Mouse (Mus musculus) intestine, embryonic 15.5 days (tissue): Measurements from ENCODE around the gene Rab1b. TPM values are rescaled to one million over a fixed set of nuclear protein-coding genes. Genes with fewer than 3 reads are reported as not detected.
A peak's percentile ranks its signal among the peaks of the same experiment; 100 is the strongest.

Experiments used
- ATAC-seq: fragments of 200-750 bp; cut with Nextera tagmentation; 2 replicates; pipeline ENCODE4 v1.8.0; 2017; ENCODE audit warnings: moderate TSS enrichment, moderate library complexity
- H3K27ac ChIP-seq: fragments of 300-500 bp; sonication (generic); 2 replicates; pipeline ENCODE4 v1.5.1; 2015; ENCODE audit warnings: mild to moderate bottlenecking, inconsistent platforms
- H3K27me3 ChIP-seq: fragments of 300-500 bp; sonication (generic); replicated peaks from 2 replicates; pipeline ENCODE4 v1.6.1; 2015; ENCODE audit warnings: inconsistent platforms
- H3K36me3 ChIP-seq: fragments of 300-500 bp; sonication (generic); 2 replicates; pipeline ENCODE4 v1.6.1; 2015; ENCODE audit warnings: inconsistent platforms
- H3K4me1 ChIP-seq: fragments of 300-500 bp; sonication (generic); replicated peaks from 2 replicates; pipeline ENCODE4 v1.6.1; 2015; ENCODE audit warnings: inconsistent platforms
- H3K4me2 ChIP-seq: fragments of 300-500 bp; sonication (generic); replicated peaks from 2 replicates; pipeline ENCODE4 v1.6.1; 2015; ENCODE audit warnings: mild to moderate bottlenecking, inconsistent platforms
- H3K4me3 ChIP-seq: fragments of 300-500 bp; sonication (generic); replicated peaks from 2 replicates; pipeline ENCODE4 v1.5.1; 2015; ENCODE audit warnings: inconsistent platforms
- H3K9ac ChIP-seq: fragments of 300-500 bp; sonication (generic); 2 replicates; pipeline ENCODE4 v1.6.1; 2015; ENCODE audit warnings: inconsistent platforms
- H3K9me3 ChIP-seq: fragments of 300-500 bp; sonication (generic); 2 replicates; pipeline ENCODE4 v1.6.1; 2016; ENCODE audit warnings: inconsistent platforms
- WGBS: fragments of 180-500 bp; shearing (Covaris S2); methylation state at CpG from one replicate; pipeline ENCODE4 v1.1.7; 2015; 5-methylcytosine and 5-hydroxymethylcytosine counted together
- polyA plus RNA-seq: library from polyadenylated mRNA; unstranded; fragments of >200 nt; fragmentation: Nextera tagmentation; extraction: Ambion mirVana; gene quantifications from 2 replicates; pipeline ENCODE4 v1.2.1, GENCODE M21; 2015

The Rab1b gene
- polyA plus RNA-seq, 1 experiment from 2014 or later: 216 TPM

GRCm38 (mm10) chr19:5117494-5118383, 10.9 kb upstream of the Rab1b start:
- Histone ChIP-seq H3K9me3 (no peaks in the 10 kb centered on the region), H3K4me1 (peaks cover 14% of the 10 kb centered on the region), H3K27me3 (no peaks in the 10 kb centered on the region), H3K36me3 (no peaks in the 10 kb centered on the region), H3K27ac (peak overlapping the region; percentile 88), H3K4me3 (peak overlapping the region; percentile 88), H3K4me2 (peak overlapping the region; percentile 72), H3K9ac (peak overlapping the region; percentile 75)
- under 1% methylated on average over 79 of the region's 83 CpGs for WGBS
- peak; percentile 95 for ATAC-seq

GRCm38 (mm10) chr19:5113783-5114182, 6.9 kb upstream of the Rab1b start:
- no peak overlapping the region for H3K4me3 ChIP-seq
- H3K4me2 ChIP-seq: no peak overlapping the region
- H3K27ac ChIP-seq: no peak overlapping the region
- WGBS: 93% methylated on average over 7 of the region's 7 CpGs
- ATAC-seq: no peak
- H3K27me3 ChIP-seq: no peaks in the 10 kb centered on the region
- peaks cover 17% of the 10 kb centered on the region for H3K4me1 ChIP-seq
- no peaks in the 10 kb centered on the region for H3K9me3 ChIP-seq
- H3K9ac ChIP-seq: no peak overlapping the region
- peaks cover 20% of the 10 kb centered on the region for H3K36me3 ChIP-seq

DNA sequence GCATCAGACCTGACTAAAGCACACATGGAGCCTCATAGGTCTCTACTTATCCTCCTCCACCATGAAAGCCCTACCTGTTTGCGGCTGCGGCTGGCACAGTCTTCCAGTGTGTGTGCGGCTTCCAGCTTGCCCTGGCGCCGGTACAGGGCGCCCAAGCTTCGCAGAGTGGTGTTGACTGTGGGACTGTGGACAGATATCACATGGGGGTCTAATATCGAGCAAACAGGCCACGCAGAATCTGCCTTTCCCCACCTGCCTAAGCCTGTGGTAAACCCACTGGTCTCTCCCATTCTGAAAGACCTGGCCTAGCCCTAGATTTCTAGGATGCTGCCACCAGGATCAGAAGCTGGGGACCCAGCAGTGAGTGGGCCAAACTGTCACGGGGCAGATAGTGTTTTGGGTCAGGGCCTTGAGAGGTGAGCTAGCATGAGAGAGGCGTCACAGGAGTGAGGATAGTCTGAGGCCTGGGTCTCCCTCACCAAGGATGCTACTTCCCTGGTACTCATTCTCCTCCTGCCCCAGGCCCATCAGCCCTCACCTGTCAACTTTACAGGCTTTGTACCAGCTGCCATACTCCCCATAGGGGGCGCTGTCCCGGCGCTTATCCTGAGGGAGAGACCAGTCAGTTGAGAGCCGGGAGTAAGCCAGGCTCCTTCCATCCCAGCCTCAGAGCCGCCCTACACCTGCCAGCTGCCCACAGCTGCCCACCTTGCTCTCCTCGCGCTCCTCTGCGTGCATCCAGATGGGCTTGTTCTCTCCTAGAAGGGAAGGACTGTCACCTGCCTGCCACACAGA, 3.0 kb upstream of the Rab1b start:
- Histone ChIP-seq H3K36me3 (peaks cover 22% of the 10 kb centered on the region), H3K9ac (no peak overlapping the region), H3K4me1 (peaks cover 19% of the 10 kb centered on the region), H3K4me3 (no peak overlapping the region), H3K4me2 (no peak overlapping the region), H3K27ac (no peak overlapping the region), H3K9me3 (no peaks in the 10 kb centered on the region), H3K27me3 (no peaks in the 10 kb centered on the region)
- WGBS: 73% methylated on average over 19 of the region's 19 CpGs
- ATAC-seq: no peak

GRCm38 (mm10) chr19:5108702-5109101, 1.8 kb upstream of the Rab1b start:
- ATAC-seq: no peak
- WGBS: 38% methylated on average over 4 of the region's 4 CpGs
- Histone ChIP-seq H3K4me1 (peaks cover 19% of the 10 kb centered on the region), H3K4me3 (no peak overlapping the region), H3K36me3 (peaks cover 33% of the 10 kb centered on the region), H3K27me3 (no peaks in the 10 kb centered on the region), H3K4me2 (peak overlapping the region; percentile 5; the same call in 1 of the 2 replicates), H3K9me3 (no peaks in the 10 kb centered on the region), H3K27ac (peak overlapping the region; percentile 29), H3K9ac (peak overlapping the region; percentile 4; the same call in 1 of the 2 replicates)

- H3K9me3 ChIP-seq: no peaks in the 10 kb centered on the region
- peak overlapping the region; percentile 4; the same call in 1 of the 2 replicates for H3K9ac ChIP-seq
- H3K4me3 ChIP-seq: no peak overlapping the region
- no peaks in the 10 kb centered on the region for H3K27me3 ChIP-seq
- peak; percentile 44 for ATAC-seq
- H3K36me3 ChIP-seq: peaks cover 36% of the 10 kb centered on the region
- H3K4me1 ChIP-seq: peaks cover 19% of the 10 kb centered on the region
- 15% methylated on average over 5 of the region's 5 CpGs for WGBS
- H3K4me2 ChIP-seq: no peak overlapping the region; the same call in 1 of the 2 replicates
- H3K27ac ChIP-seq: peak overlapping the region; percentile 29
These were observed 1.4 kb upstream of the Rab1b start for GRCm38 (mm10) chr19:5108271-5108575.

DNA sequence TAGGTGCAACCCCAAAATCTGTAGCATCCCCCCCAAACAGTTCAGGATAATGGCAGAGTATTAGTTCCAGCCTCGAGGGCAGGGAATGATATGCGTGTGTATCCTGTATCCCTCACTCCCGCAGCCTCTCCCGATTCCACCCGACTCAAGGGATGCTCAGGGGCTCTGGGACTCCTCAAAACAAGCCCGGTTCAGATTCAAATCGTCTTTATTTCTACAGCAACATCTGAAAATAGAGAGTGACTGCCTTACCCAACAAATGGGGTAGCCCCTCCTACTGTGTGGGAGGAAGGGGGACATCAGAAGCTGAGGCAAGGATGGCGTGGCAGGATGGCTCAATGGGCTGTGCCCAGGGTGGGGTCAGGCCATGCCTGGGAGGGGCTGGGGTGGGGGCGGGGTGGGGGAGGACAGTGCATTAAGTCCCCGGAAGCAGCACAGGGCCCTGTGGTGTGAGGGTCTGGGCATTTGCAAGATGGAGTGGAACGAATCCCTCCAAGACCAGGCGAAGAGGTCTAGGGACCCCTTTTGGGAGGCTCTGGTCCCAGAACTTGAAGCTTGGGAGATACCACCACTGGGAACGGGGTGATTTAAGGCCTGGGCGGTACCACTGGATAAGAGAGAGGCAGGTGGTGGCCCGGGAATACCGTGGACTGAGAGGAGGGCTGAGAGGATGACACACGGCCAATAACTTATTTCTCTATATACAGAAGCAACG, 841 bp upstream of the Rab1b start:
- H3K27me3 ChIP-seq: no peaks in the 10 kb centered on the region
- peaks cover 41% of the 10 kb centered on the region for H3K36me3 ChIP-seq
- H3K4me3 ChIP-seq: no peak overlapping the region; the same call in 1 of the 2 replicates
- 64% methylated on average over 18 of the region's 18 CpGs for WGBS
- ATAC-seq: peak; percentile 9; the same call in 1 of the 2 replicates
- H3K9me3 ChIP-seq: no peaks in the 10 kb centered on the region
- H3K4me2 ChIP-seq: peak overlapping the region; percentile 85
- peaks cover 19% of the 10 kb centered on the region for H3K4me1 ChIP-seq
- peak overlapping the region; percentile 29; the same call in 1 of the 2 replicates for H3K27ac ChIP-seq
- peak overlapping the region; percentile 4; the same call in 1 of the 2 replicates for H3K9ac ChIP-seq

GRCm38 (mm10) chr19:5106074-5106473, 798 bp downstream of the Rab1b start:
- WGBS: 5% methylated on average over 9 of the region's 9 CpGs
- peak overlapping the region; percentile 65 for H3K4me3 ChIP-seq
- 0 out of 2 replicates have a peak, but pooled peaks have one; percentile 3 for ATAC-seq
- H3K27me3 ChIP-seq: no peaks in the 10 kb centered on the region
- H3K9me3 ChIP-seq: no peaks in the 10 kb centered on the region
- peak overlapping the region; percentile 64 for H3K9ac ChIP-seq
- H3K36me3 ChIP-seq: peaks cover 49% of the 10 kb centered on the region
- peak overlapping the region; percentile 96 for H3K27ac ChIP-seq
- H3K4me1 ChIP-seq: peaks cover 19% of the 10 kb centered on the region
- peak overlapping the region; percentile 85 for H3K4me2 ChIP-seq

DNA sequence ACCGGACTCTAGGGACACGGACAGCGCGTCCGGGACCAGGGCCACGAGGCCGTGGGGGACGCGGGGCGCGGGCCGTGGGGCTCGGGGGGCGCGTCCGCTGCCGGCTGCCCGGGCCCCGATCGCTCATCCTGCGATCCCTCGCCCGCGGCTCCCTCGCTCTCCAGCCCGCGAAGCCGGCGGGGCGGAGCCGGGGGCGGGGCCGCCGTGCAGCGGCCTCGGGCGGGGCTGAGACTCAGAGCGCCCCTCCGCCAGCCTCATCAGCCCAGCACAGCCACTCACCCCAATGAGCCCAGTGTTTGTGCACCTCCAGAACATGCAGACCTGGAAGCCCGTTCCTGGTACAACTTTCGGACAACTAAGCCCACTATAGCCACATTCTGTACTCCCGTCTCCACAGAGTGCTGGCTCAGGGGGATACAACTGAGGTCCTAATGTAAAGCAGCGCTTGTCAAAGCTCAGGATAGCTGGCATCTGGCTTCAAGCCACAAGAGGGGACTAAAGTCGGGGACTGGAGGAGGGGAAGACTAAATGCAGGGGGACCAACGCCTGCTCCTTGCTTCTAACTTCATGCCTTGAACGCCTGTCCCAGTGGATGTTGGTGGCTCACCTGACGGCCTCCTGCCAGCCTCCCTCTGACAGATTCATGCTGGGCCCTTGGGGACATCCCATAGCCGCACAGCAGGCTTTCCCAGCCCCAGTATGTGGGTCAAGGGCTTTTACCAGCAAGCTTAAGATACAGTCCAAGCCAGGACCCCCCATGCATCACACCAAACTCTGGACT, 8.3 kb downstream of the Rab1b start, which contains the start of gene Cnih2:
Cnih2 (minus strand) TSS at position 159 of the 781 bp plus-strand sequence.
- Histone ChIP-seq H3K4me1 (peaks cover 36% of the 10 kb centered on the region), H3K4me2 (peak within 1 kb of the TSS; percentile 100), H3K9ac (peak within 1 kb of the TSS; percentile 75), H3K9me3 (no peaks in the 10 kb centered on the region), H3K27ac (no peak within 1 kb of the TSS), H3K27me3 (no peaks in the 10 kb centered on the region), H3K4me3 (peak within 1 kb of the TSS; percentile 58), H3K36me3 (peaks cover 37% of the 10 kb centered on the region)
- 5% methylated on average over 38 of the region's 48 CpGs for WGBS
- ATAC-seq: peak; percentile 73

- 6% methylated on average over 31 of the region's 31 CpGs for WGBS
- Histone ChIP-seq H3K27ac (no peak overlapping the region), H3K36me3 (peaks cover 35% of the 10 kb centered on the region), H3K27me3 (no peaks in the 10 kb centered on the region), H3K4me3 (peak overlapping the region; percentile 58), H3K9me3 (no peaks in the 10 kb centered on the region), H3K4me2 (peak overlapping the region; percentile 100), H3K9ac (peak overlapping the region; percentile 75), H3K4me1 (peaks cover 36% of the 10 kb centered on the region)
- no peak for ATAC-seq
These were observed 9.1 kb downstream of the Rab1b start for GRCm38 (mm10) chr19:5097521-5098362.

- no peak for ATAC-seq
- peaks cover 36% of the 10 kb centered on the region for H3K4me1 ChIP-seq
- H3K9me3 ChIP-seq: no peaks in the 10 kb centered on the region
- no peak overlapping the region for H3K27ac ChIP-seq
- WGBS: 12% methylated on average over 9 of the region's 9 CpGs
- H3K4me2 ChIP-seq: no peak overlapping the region
- no peak overlapping the region for H3K4me3 ChIP-seq
- no peaks in the 10 kb centered on the region for H3K27me3 ChIP-seq
- H3K36me3 ChIP-seq: peaks cover 36% of the 10 kb centered on the region
- peak overlapping the region; percentile 23; the same call in 1 of the 2 replicates for H3K9ac ChIP-seq
These were observed 10.9 kb downstream of the Rab1b start for GRCm38 (mm10) chr19:5095887-5096474.
